Mouse (Mus musculus): ENCODE results near the gene Fli1. TPM values are rescaled to one million over a fixed set of nuclear protein-coding genes. Genes with fewer than 3 reads are reported as not detected.

Fli1 gene
- polyA plus RNA-seq, 1 experiment from 2014 or later = 27.3 TPM

DNA sequence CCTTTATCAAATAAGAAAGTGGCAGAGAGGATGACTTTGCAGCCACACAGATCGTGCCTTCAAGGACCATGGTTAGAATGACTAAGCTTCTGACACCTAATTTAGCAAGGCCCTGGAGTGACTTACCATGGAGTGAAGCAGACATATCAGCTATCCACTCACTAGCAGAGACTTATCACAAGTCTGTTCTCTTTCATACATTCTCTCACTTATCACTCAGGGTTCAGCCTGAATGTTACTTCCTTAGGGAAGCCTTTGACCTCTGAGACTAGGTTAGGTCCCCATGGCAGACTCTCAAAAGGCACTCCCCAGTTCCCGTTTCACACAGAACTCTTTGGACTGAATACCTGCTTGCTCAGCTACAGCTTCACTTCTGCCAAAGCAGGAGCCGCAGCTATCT, 21.3 kb downstream of the Fli1 start:
- Histone ChIP-seq H3K4me1 (ENCODE audit: control insufficient read depth, insufficient read depth, low read length) (peaks cover 15% of the 10 kb centered on the region; the same call in 1 of the 2 replicates), H3K4me3 (ENCODE audit: low read length) (no peak overlapping the region), H3K36me3 (ENCODE audit: control insufficient read depth, insufficient read depth, low read length) (no peaks in the 10 kb centered on the region), H3K9me3 (ENCODE audit: control insufficient read depth, low read length) (no peaks in the 10 kb centered on the region), H3K4me2 (replicated peaks; ENCODE audit: low read depth, low read length) (no peak overlapping the region), H3K27me3 (ENCODE audit: control insufficient read depth, insufficient read depth, low read length) (no peaks in the 10 kb centered on the region), H3K9ac (ENCODE audit: low read depth, low read length) (no peak overlapping the region), H3K27ac (ENCODE audit: low read depth, low read length) (no peak overlapping the region)
- WGBS = 81% methylated on average over 3 of the region's 3 CpGs
- no peak for ATAC-seq (ENCODE audit: low FRiP score, low TSS enrichment)

- 75% methylated on average over 6 of the region's 6 CpGs for WGBS
- Histone ChIP-seq H3K27ac (ENCODE audit: low read depth, low read length) (no peak overlapping the region), H3K4me2 (replicated peaks; ENCODE audit: low read depth, low read length) (no peak overlapping the region), H3K4me1 (ENCODE audit: control insufficient read depth, insufficient read depth, low read length) (peaks cover 15% of the 10 kb centered on the region; the same call in 1 of the 2 replicates), H3K9me3 (ENCODE audit: control insufficient read depth, low read length) (no peaks in the 10 kb centered on the region), H3K36me3 (ENCODE audit: control insufficient read depth, insufficient read depth, low read length) (no peaks in the 10 kb centered on the region), H3K4me3 (ENCODE audit: low read length) (no peak overlapping the region), H3K9ac (ENCODE audit: low read depth, low read length) (no peak overlapping the region), H3K27me3 (ENCODE audit: control insufficient read depth, insufficient read depth, low read length) (no peaks in the 10 kb centered on the region)
- ATAC-seq (ENCODE audit: low FRiP score, low TSS enrichment) = no peak
These were observed 21.8 kb downstream of the Fli1 start for GRCm38 (mm10) chr9:32520821-32521220.

- H3K9ac ChIP-seq (ENCODE audit: low read depth, low read length) = no peak overlapping the region
- 58% methylated on average over 22 of the region's 22 CpGs for WGBS
These were observed 23.3 kb downstream of the Fli1 start for GRCm38 (mm10) chr9:32519101-32520051.

DNA sequence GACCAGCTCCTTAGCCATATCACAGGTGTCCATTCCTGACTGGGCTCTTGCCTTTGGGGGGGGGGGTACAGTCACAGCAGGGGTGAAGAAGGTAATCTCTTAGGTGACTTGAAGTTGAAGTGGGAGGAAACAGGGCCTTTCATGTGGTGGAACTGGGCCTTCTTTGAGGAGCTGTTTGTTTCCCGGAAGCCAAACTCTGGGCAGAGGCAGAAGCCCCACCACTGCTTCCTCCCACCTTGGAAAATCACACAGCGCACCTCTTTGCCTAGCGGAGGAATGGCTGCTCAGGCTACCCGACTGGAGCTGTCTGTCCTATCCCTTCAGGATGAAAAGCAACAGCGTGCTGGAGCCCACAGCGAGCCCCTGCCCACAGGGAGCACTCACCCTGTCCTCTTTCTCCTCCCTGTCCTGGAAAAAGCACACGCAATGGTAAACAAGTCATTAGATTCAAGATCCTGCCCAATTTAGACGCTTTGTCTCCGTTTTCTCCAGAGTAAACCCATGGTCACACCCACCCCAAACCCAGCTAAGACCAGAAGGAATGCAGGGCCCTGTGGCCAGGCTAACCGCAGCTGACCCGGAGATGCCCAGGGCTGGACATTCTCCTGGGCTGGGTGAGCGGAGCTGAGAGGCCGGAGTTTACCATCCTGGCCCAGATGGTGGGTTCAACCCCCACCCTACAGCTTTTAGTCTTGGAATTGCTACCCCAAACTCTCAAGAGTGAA, 24.1 kb downstream of the Fli1 start:
- Histone ChIP-seq H3K4me3 (ENCODE audit: low read length) (no peak overlapping the region), H3K9ac (ENCODE audit: low read depth, low read length) (no peak overlapping the region), H3K4me2 (replicated peaks; ENCODE audit: low read depth, low read length) (no peak overlapping the region), H3K27ac (ENCODE audit: low read depth, low read length) (peak overlapping the region; percentile 20; the same call in 1 of the 2 replicates), H3K27me3 (ENCODE audit: control insufficient read depth, insufficient read depth, low read length) (no peaks in the 10 kb centered on the region), H3K36me3 (ENCODE audit: control insufficient read depth, insufficient read depth, low read length) (no peaks in the 10 kb centered on the region), H3K4me1 (ENCODE audit: control insufficient read depth, insufficient read depth, low read length) (peaks cover 20% of the 10 kb centered on the region), H3K9me3 (ENCODE audit: control insufficient read depth, low read length) (no peaks in the 10 kb centered on the region)
- WGBS = 70% methylated on average over 13 of the region's 13 CpGs
- ATAC-seq (ENCODE audit: low FRiP score, low TSS enrichment) = no peak

More at GRCm38 (mm10) chr9:32519101-32520051, 23.3 kb downstream of the Fli1 start:
- no peak for ATAC-seq (ENCODE audit: low FRiP score, low TSS enrichment)
- no peaks in the 10 kb centered on the region for H3K27me3 ChIP-seq (ENCODE audit: control insufficient read depth, insufficient read depth, low read length)
- H3K4me2 ChIP-seq (replicated peaks; ENCODE audit: low read depth, low read length) = no peak overlapping the region
- no peak overlapping the region for H3K4me3 ChIP-seq (ENCODE audit: low read length)
- peak overlapping the region; percentile 20; the same call in 1 of the 2 replicates for H3K27ac ChIP-seq (ENCODE audit: low read depth, low read length)
- no peaks in the 10 kb centered on the region for H3K36me3 ChIP-seq (ENCODE audit: control insufficient read depth, insufficient read depth, low read length)
- peaks cover 18% of the 10 kb centered on the region for H3K4me1 ChIP-seq (ENCODE audit: control insufficient read depth, insufficient read depth, low read length)
- no peaks in the 10 kb centered on the region for H3K9me3 ChIP-seq (ENCODE audit: control insufficient read depth, low read length)

- H3K27me3 ChIP-seq (ENCODE audit: control insufficient read depth, insufficient read depth, low read length) = no peaks in the 10 kb centered on the region
- H3K27ac ChIP-seq (ENCODE audit: low read depth, low read length) = peak overlapping the region; percentile 7; the same call in 1 of the 2 replicates
- H3K9me3 ChIP-seq (ENCODE audit: control insufficient read depth, low read length) = no peaks in the 10 kb centered on the region
- no peak overlapping the region for H3K9ac ChIP-seq (ENCODE audit: low read depth, low read length)
- H3K4me1 ChIP-seq (ENCODE audit: control insufficient read depth, insufficient read depth, low read length) = peaks cover 17% of the 10 kb centered on the region
- ATAC-seq (ENCODE audit: low FRiP score, low TSS enrichment) = no peak
- H3K4me2 ChIP-seq (replicated peaks; ENCODE audit: low read depth, low read length) = no peak overlapping the region
- H3K36me3 ChIP-seq (ENCODE audit: control insufficient read depth, insufficient read depth, low read length) = no peaks in the 10 kb centered on the region
- 73% methylated on average over 9 of the region's 9 CpGs for WGBS
- no peak overlapping the region for H3K4me3 ChIP-seq (ENCODE audit: low read length)
These were observed 26.0 kb downstream of the Fli1 start for GRCm38 (mm10) chr9:32516691-32517090.

DNA sequence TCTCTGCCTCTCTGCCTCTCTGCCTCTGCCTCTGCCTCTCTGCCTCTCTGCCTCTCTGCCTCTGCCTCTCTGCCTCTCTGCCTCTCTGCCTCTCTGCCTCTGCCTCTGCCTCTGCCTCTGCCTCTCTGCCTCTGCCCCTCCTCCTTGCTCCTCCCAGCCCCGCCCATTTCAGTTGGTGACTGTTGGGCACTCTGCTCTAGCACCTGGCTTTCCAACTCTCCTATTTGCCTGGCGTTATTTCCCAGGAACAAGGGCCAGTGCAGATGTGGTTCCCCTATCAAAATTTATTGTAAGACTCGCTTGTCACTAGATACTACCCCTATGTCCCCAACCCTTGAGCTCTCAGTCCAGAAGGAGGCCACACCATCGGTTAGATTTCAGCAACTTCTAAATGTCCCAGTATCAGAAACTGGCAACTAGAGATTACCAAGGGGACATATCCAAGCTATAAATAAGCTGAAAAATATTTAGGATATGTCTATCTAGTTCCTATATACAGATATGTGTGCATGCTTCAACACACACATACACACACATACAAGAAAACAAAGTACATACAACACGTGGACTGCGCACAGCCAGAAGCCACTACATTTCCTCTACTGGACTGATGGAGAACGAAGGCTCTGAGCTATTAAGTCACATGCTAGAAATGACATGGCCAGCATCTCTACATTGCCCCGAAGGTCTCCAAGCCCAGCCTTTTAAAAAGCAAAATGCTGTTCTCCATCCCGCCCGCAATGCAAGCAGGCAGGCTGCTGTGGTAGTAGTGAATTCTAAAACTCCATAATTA, 26.6 kb downstream of the Fli1 start:
- Histone ChIP-seq H3K36me3 (ENCODE audit: control insufficient read depth, insufficient read depth, low read length) (no peaks in the 10 kb centered on the region), H3K27ac (ENCODE audit: low read depth, low read length) (peak overlapping the region; percentile 7; the same call in 1 of the 2 replicates), H3K9ac (ENCODE audit: low read depth, low read length) (no peak overlapping the region), H3K4me3 (ENCODE audit: low read length) (no peak overlapping the region), H3K4me1 (ENCODE audit: control insufficient read depth, insufficient read depth, low read length) (peaks cover 17% of the 10 kb centered on the region), H3K27me3 (ENCODE audit: control insufficient read depth, insufficient read depth, low read length) (no peaks in the 10 kb centered on the region), H3K4me2 (replicated peaks; ENCODE audit: low read depth, low read length) (no peak overlapping the region), H3K9me3 (ENCODE audit: control insufficient read depth, low read length) (no peaks in the 10 kb centered on the region)
- 73% methylated on average over 10 of the region's 10 CpGs for WGBS
- no peak for ATAC-seq (ENCODE audit: low FRiP score, low TSS enrichment)

- H3K4me3 ChIP-seq (ENCODE audit: low read length) = no peak overlapping the region
- no peak overlapping the region for H3K27ac ChIP-seq (ENCODE audit: low read depth, low read length)
- no peaks in the 10 kb centered on the region for H3K9me3 ChIP-seq (ENCODE audit: control insufficient read depth, low read length)
- WGBS = 53% methylated on average over 6 of the region's 6 CpGs
- no peaks in the 10 kb centered on the region for H3K36me3 ChIP-seq (ENCODE audit: control insufficient read depth, insufficient read depth, low read length)
- no peaks in the 10 kb centered on the region for H3K27me3 ChIP-seq (ENCODE audit: control insufficient read depth, insufficient read depth, low read length)
- no peak for ATAC-seq (ENCODE audit: low FRiP score, low TSS enrichment)
- H3K4me1 ChIP-seq (ENCODE audit: control insufficient read depth, insufficient read depth, low read length) = peaks cover 15% of the 10 kb centered on the region
- H3K4me2 ChIP-seq (replicated peaks; ENCODE audit: low read depth, low read length) = no peak overlapping the region
- H3K9ac ChIP-seq (ENCODE audit: low read depth, low read length) = no peak overlapping the region
These were observed 28.1 kb downstream of the Fli1 start for GRCm38 (mm10) chr9:32514406-32515058.

GRCm38 (mm10) chr9:32513471-32513870, 29.2 kb downstream of the Fli1 start:
- H3K4me3 ChIP-seq (ENCODE audit: low read length) = no peak overlapping the region
- no peak overlapping the region for H3K9ac ChIP-seq (ENCODE audit: low read depth, low read length)
- H3K27ac ChIP-seq (ENCODE audit: low read depth, low read length) = no peak overlapping the region
- no peak for ATAC-seq (ENCODE audit: low FRiP score, low TSS enrichment)
- H3K36me3 ChIP-seq (ENCODE audit: control insufficient read depth, insufficient read depth, low read length) = no peaks in the 10 kb centered on the region
- H3K4me1 ChIP-seq (ENCODE audit: control insufficient read depth, insufficient read depth, low read length) = peaks cover 6% of the 10 kb centered on the region
- H3K9me3 ChIP-seq (ENCODE audit: control insufficient read depth, low read length) = no peaks in the 10 kb centered on the region
- WGBS = 53% methylated on average over 2 of the region's 2 CpGs
- H3K27me3 ChIP-seq (ENCODE audit: control insufficient read depth, insufficient read depth, low read length) = no peaks in the 10 kb centered on the region
- H3K4me2 ChIP-seq (replicated peaks; ENCODE audit: low read depth, low read length) = no peak overlapping the region

All from kidney, embryonic 14.5 days (tissue).